Mouse (Mus musculus): ENCODE results near the gene Stxbp1. TPM values are rescaled to one million over a fixed set of nuclear protein-coding genes. Genes with fewer than 3 reads are reported as not detected.

The Stxbp1 gene
- polyA plus RNA-seq, 1 experiment from 2014 or later: 330 TPM

GRCm38 (mm10) chr2:32756674-32757055, 90.4 kb downstream of the Stxbp1 start:
- Histone ChIP-seq H3K27me3 (replicated peaks) (no peaks in the 10 kb centered on the region), H3K27ac (peak overlapping the region; percentile 3; the same call in 1 of the 2 replicates), H3K4me2 (peak overlapping the region; percentile 56; the same call in 1 of the 2 replicates), H3K9me3 (no peaks in the 10 kb centered on the region), H3K9ac (no peak overlapping the region), H3K4me3 (peak overlapping the region; percentile 80), H3K36me3 (replicated peaks) (peaks cover 22% of the 10 kb centered on the region; the same call in 1 of the 2 replicates), H3K4me1 (peaks cover 18% of the 10 kb centered on the region)
- peak; percentile 43 for ATAC-seq (replicated peaks)
- 30% methylated on average over 6 of the region's 6 CpGs for WGBS

GRCm38 (mm10) chr2:32752181-32752580, 94.9 kb downstream of the Stxbp1 start:
- Histone ChIP-seq H3K36me3 (replicated peaks) (peaks cover 20% of the 10 kb centered on the region; the same call in 1 of the 2 replicates), H3K4me3 (no peak overlapping the region)
- ATAC-seq (replicated peaks): no peak

GRCm38 (mm10) chr2:32751665-32752033, 95.4 kb downstream of the Stxbp1 start:
- Histone ChIP-seq H3K27me3 (replicated peaks) (no peaks in the 10 kb centered on the region), H3K4me2 (peak overlapping the region; percentile 47), H3K36me3 (replicated peaks) (peaks cover 25% of the 10 kb centered on the region; the same call in 1 of the 2 replicates), H3K27ac (peak overlapping the region; percentile 64), H3K4me1 (peaks cover 20% of the 10 kb centered on the region), H3K4me3 (peak overlapping the region; percentile 25), H3K9ac (peak overlapping the region; percentile 2; the same call in 1 of the 2 replicates), H3K9me3 (no peaks in the 10 kb centered on the region)
- 15% methylated on average over 9 of the region's 10 CpGs for WGBS
- no peak for ATAC-seq (replicated peaks)

More at GRCm38 (mm10) chr2:32752181-32752580, 94.9 kb downstream of the Stxbp1 start:
- Histone ChIP-seq H3K9me3 (no peaks in the 10 kb centered on the region), H3K4me2 (no peak overlapping the region), H3K4me1 (peaks cover 22% of the 10 kb centered on the region), H3K9ac (no peak overlapping the region), H3K27ac (no peak overlapping the region), H3K27me3 (replicated peaks) (no peaks in the 10 kb centered on the region)
- WGBS: 63% methylated on average over 10 of the region's 10 CpGs

- peak overlapping the region; percentile 25 for H3K4me3 ChIP-seq
- peak overlapping the region; percentile 47 for H3K4me2 ChIP-seq
- 7% methylated on average over 31 of the region's 31 CpGs for WGBS
- H3K27me3 ChIP-seq (replicated peaks): no peaks in the 10 kb centered on the region
- peaks cover 31% of the 10 kb centered on the region; the same call in 1 of the 2 replicates for H3K36me3 ChIP-seq (replicated peaks)
- peak overlapping the region; percentile 64 for H3K27ac ChIP-seq
- peak; percentile 77 for ATAC-seq (replicated peaks)
- H3K9me3 ChIP-seq: no peaks in the 10 kb centered on the region
- peak overlapping the region; percentile 2; the same call in 1 of the 2 replicates for H3K9ac ChIP-seq
- H3K4me1 ChIP-seq: peaks cover 18% of the 10 kb centered on the region
These were observed 96.0 kb downstream of the Stxbp1 start for GRCm38 (mm10) chr2:32750887-32751664.

- no peak for ATAC-seq (replicated peaks)
- H3K4me3 ChIP-seq: no peak overlapping the region
- no peak overlapping the region for H3K4me2 ChIP-seq
- no peaks in the 10 kb centered on the region for H3K27me3 ChIP-seq (replicated peaks)
- H3K36me3 ChIP-seq (replicated peaks): peaks cover 39% of the 10 kb centered on the region
- H3K9me3 ChIP-seq: no peaks in the 10 kb centered on the region
- H3K9ac ChIP-seq: no peak overlapping the region
- WGBS: 72% methylated on average over 7 of the region's 7 CpGs
- peaks cover 18% of the 10 kb centered on the region for H3K4me1 ChIP-seq
- 0 out of 2 replicates have a peak overlapping the region, but pooled peaks have one; percentile 64 for H3K27ac ChIP-seq
These were observed 96.8 kb downstream of the Stxbp1 start for GRCm38 (mm10) chr2:32750199-32750598.

- Histone ChIP-seq H3K9me3 (no peaks in the 10 kb centered on the region), H3K36me3 (replicated peaks) (peaks cover 37% of the 10 kb centered on the region), H3K27ac (no peak overlapping the region), H3K4me2 (no peak overlapping the region), H3K27me3 (replicated peaks) (no peaks in the 10 kb centered on the region), H3K4me1 (peaks cover 22% of the 10 kb centered on the region), H3K9ac (no peak overlapping the region), H3K4me3 (no peak overlapping the region)
- ATAC-seq (replicated peaks): no peak
- WGBS: 92% methylated on average over 16 of the region's 16 CpGs
These were observed 98.0 kb downstream of the Stxbp1 start for GRCm38 (mm10) chr2:32749082-32749481.

- no peaks in the 10 kb centered on the region for H3K9me3 ChIP-seq
- no peak overlapping the region for H3K4me2 ChIP-seq
- WGBS: 86% methylated on average over 15 of the region's 15 CpGs
- H3K27ac ChIP-seq: no peak overlapping the region
- peaks cover 29% of the 10 kb centered on the region for H3K4me1 ChIP-seq
- peaks cover 32% of the 10 kb centered on the region for H3K36me3 ChIP-seq (replicated peaks)
- no peaks in the 10 kb centered on the region for H3K27me3 ChIP-seq (replicated peaks)
- ATAC-seq (replicated peaks): no peak
- no peak overlapping the region for H3K9ac ChIP-seq
- H3K4me3 ChIP-seq: no peak overlapping the region
These were observed 102.6 kb downstream of the Stxbp1 start for GRCm38 (mm10) chr2:32744272-32744982.

- Histone ChIP-seq H3K9ac (peak overlapping the region; percentile 90), H3K27ac (peak overlapping the region; percentile 90), H3K9me3 (no peaks in the 10 kb centered on the region), H3K4me3 (peak overlapping the region; percentile 69), H3K36me3 (replicated peaks) (peaks cover 23% of the 10 kb centered on the region), H3K27me3 (replicated peaks) (no peaks in the 10 kb centered on the region), H3K4me1 (peaks cover 29% of the 10 kb centered on the region), H3K4me2 (peak overlapping the region; percentile 74)
- WGBS: 9% methylated on average over 18 of the region's 18 CpGs
- peak; percentile 94 for ATAC-seq (replicated peaks)
These were observed 104.9 kb downstream of the Stxbp1 start for GRCm38 (mm10) chr2:32742173-32742531.

- 4% methylated on average over 56 of the region's 58 CpGs for WGBS
- H3K36me3 ChIP-seq (replicated peaks): peaks cover 17% of the 10 kb centered on the region
- peak overlapping the region; percentile 90 for H3K27ac ChIP-seq
- peaks cover 29% of the 10 kb centered on the region for H3K4me1 ChIP-seq
- H3K9ac ChIP-seq: peak overlapping the region; percentile 90
- H3K27me3 ChIP-seq (replicated peaks): no peaks in the 10 kb centered on the region
- no peaks in the 10 kb centered on the region for H3K9me3 ChIP-seq
- peak; percentile 57 for ATAC-seq (replicated peaks)
- peak overlapping the region; percentile 69 for H3K4me3 ChIP-seq
- peak overlapping the region; percentile 74 for H3K4me2 ChIP-seq
These were observed 105.5 kb downstream of the Stxbp1 start for GRCm38 (mm10) chr2:32741273-32742172.

- peaks cover 11% of the 10 kb centered on the region for H3K36me3 ChIP-seq (replicated peaks)
- peak; percentile 8; the same call in 1 of the 2 replicates for ATAC-seq (replicated peaks)
- no peaks in the 10 kb centered on the region for H3K9me3 ChIP-seq
- WGBS: 3% methylated on average over 11 of the region's 11 CpGs
- H3K4me1 ChIP-seq: peaks cover 29% of the 10 kb centered on the region
- H3K4me2 ChIP-seq: peak within 1 kb of the TSS; percentile 74
- H3K9ac ChIP-seq: peak within 1 kb of the TSS; percentile 90
- H3K27me3 ChIP-seq (replicated peaks): no peaks in the 10 kb centered on the region
- peak within 1 kb of the TSS; percentile 69 for H3K4me3 ChIP-seq
- H3K27ac ChIP-seq: peak within 1 kb of the TSS; percentile 90
These were observed 106.2 kb downstream of the Stxbp1 start, which contains the start of gene 6330409D20Rik for GRCm38 (mm10) chr2:32740916-32741272. Gene 6330409D20Rik (minus strand): TSS chr2:32741016.

- no peak overlapping the region for H3K4me2 ChIP-seq
- no peaks in the 10 kb centered on the region for H3K9me3 ChIP-seq
- 76% methylated on average over 4 of the region's 4 CpGs for WGBS
- no peak for ATAC-seq (replicated peaks)
- H3K4me3 ChIP-seq: no peak overlapping the region
- H3K4me1 ChIP-seq: peaks cover 28% of the 10 kb centered on the region
- H3K27me3 ChIP-seq (replicated peaks): no peaks in the 10 kb centered on the region
- H3K27ac ChIP-seq: no peak overlapping the region
- no peaks in the 10 kb centered on the region for H3K36me3 ChIP-seq (replicated peaks)
- no peak overlapping the region for H3K9ac ChIP-seq
These were observed 107.7 kb downstream of the Stxbp1 start for GRCm38 (mm10) chr2:32739311-32739710.

Measured in midbrain, embryonic 15.5 days (tissue).